Mouse (Mus musculus): ENCODE results near the gene Pgap3.

DNA sequence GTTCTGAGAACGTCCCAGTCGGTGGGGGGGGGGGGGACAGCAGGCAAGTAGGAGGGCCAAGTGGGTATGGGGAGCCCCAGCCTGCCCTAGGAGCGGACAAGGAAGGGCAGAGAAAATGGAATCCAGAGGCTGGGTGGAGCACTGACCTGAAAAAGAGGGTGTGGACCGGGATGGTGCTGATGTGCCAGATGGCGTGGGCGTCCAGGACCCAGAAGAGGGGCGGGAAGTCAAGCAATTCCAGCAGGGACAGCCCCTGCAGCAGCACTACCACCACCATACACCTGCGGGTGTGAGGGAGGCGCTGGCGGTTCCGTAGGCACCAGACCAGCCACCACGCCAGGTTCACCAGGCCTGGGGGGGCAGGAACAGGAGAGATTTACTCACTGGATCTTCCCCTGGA lies 10.1 kb downstream of the Pgap3 start:
- TF ChIP-seq POLR2A (IDR thresholded peaks at IDR 0.05; ENCODE audit: borderline replicate concordance, low read depth, low read length): no peak
- no peak for TF ChIP-seq CTCF (IDR thresholded peaks at IDR 0.05; ENCODE audit: low read depth, low read length)

Data from bone marrow macrophage, adult 2 months (primary cell).